Mouse (Mus musculus) sigmoid colon, adult 10 weeks (tissue): ENCODE results near the gene Angptl7. TPM values are rescaled to one million over a fixed set of nuclear protein-coding genes. Genes with fewer than 3 reads are reported as not detected.

Experiments
- polyA plus RNA-seq: library from polyadenylated mRNA; stranded (reverse); fragments of 350-450 nt; fragmentation: Illumina TruSeq; extraction: RNeasy Lipid Tissue Mini Kit (QIAGEN cat#74804); gene quantifications from one replicate; pipeline ENCODE4 v1.2.3, GENCODE M21; 2014; ENCODE audit warnings: low read depth, low replicate concordance

Gene Angptl7
- polyA plus RNA-seq, result 8.2 TPM

DNA sequence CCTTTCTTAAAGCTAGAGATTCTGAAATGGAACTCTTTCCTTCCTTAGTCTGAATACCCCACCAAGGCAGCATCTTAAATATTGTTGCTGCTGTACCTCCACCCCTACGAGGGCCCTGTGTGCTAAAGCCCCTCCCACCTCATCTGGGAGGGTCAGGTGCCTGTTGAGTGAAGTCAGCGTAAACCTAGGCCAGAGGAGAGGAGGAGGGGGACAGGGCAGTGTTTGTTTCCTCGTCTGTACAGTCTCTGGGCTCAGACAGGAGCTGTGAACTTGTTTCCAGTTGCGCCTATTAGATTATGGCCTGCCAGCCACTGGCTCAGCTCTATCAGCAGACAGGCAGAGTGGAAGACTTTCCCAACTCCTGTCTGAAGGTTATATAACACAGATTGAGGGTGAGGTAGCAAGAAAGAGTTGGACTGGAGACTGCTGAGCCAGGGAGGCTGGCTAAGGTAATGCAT lies at the start of gene Angptl7:
TSS of gene Angptl7 (minus strand) at position 51 of the 458 bp plus-strand sequence.

DNA sequence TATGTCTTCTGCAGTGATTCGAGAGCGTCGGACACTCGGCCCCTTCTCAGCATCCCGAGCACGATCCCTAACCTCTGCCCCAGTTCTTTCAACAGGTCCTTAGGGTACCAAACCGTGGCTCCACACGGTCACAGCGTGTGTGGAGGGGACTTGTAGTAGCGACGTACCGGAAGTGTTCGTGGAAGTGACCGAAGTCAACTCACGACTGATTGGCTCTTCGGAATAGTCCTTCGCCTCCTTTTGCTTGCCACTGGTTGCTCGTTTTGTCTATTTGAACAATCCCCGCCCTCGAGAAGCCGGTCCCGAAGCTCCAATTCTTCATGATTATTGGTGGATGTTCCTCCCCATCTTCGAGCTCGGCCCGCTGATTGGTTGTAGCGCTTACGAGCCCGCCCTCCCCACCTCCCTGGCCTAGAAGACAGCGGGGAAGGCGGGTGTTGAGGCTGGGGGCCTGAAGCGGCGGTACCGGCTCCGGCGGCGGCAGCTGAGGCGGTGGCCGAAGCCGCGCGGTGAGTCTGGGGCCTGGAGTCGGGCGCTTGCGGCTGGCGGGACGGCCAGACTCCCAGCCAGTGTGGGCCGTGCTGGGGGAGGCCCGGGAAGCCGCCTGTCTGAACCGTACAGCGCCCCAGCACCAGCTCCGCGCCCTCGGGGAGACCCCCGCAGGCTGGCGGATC lies 51.9 kb downstream of the Angptl7 start, which contains the start of gene Mtor:
TSS of gene Mtor (plus strand) at position 433 of the 674 bp plus-strand sequence.

Other genes starting within 250 kb of the Angptl7 start
- gene Disp3, start 212.5 kb downstream of the Angptl7 start, polyA plus RNA-seq, result not detected
- gene Ubiad1, start 55.7 kb downstream of the Angptl7 start, polyA plus RNA-seq, result 2.8 TPM
- gene Mtor, start 51.8 kb downstream of the Angptl7 start, polyA plus RNA-seq, result 5.2 TPM
- gene Exosc10, start 58.0 kb upstream of the Angptl7 start, polyA plus RNA-seq, result 6.7 TPM
- not detected for gene Srm, start 91.0 kb upstream of the Angptl7 start, polyA plus RNA-seq
- gene Masp2, start 102.1 kb upstream of the Angptl7 start, polyA plus RNA-seq, result not detected
- 892 TPM for gene Tardbp, start 126.6 kb upstream of the Angptl7 start, polyA plus RNA-seq
- gene Gm572, start 142.9 kb upstream of the Angptl7 start, polyA plus RNA-seq, result not detected